Mouse (Mus musculus): Measurements from ENCODE around the gene Sh2d3c. TPM values are rescaled to one million over a fixed set of nuclear protein-coding genes. Genes with fewer than 3 reads are reported as not detected.
A peak's percentile ranks its signal among the peaks of the same experiment; 100 is the strongest.

Gene Sh2d3c
- total and polyA plus RNA-seq, 2 experiments from 2014 or later, result 43.8 to 52.8 TPM

GRCm38 (mm10) chr2:32758503-32758902, 37.6 kb downstream of the Sh2d3c start:
- Histone ChIP-seq H3K4me3 (ENCODE audit: low read length) (no peak overlapping the region), H3K36me3 (ENCODE audit: insufficient read depth, low read length) (peaks cover 41% of the 10 kb centered on the region), H3K4me2 (ENCODE audit: low read depth, low read length) (no peak overlapping the region; the same call in 1 of the 2 replicates), H3K9ac (replicated peaks; ENCODE audit: low read length) (no peak overlapping the region), H3K27ac (no peak overlapping the region), H3K4me1 (ENCODE audit: insufficient read depth, low read length) (no peaks in the 10 kb centered on the region), H3K9me3 (ENCODE audit: low read length) (no peaks in the 10 kb centered on the region), H3K27me3 (ENCODE audit: insufficient read depth, low read length) (no peaks in the 10 kb centered on the region)
- DNase-seq (ENCODE audit: low spot score) (no peak), ATAC-seq (no peak)
- no peak for TF ChIP-seq CTCF (IDR thresholded peaks at IDR 0.05; ENCODE audit: low read depth)
- 72% methylated on average over 8 of the region's 8 CpGs for WGBS

GRCm38 (mm10) chr2:32759001-32759400, 38.1 kb downstream of the Sh2d3c start:
- 77% methylated on average over 2 of the region's 2 CpGs for WGBS
- H3K9ac ChIP-seq (replicated peaks; ENCODE audit: low read length), result no peak overlapping the region
- H3K4me2 ChIP-seq (ENCODE audit: low read depth, low read length), result no peak overlapping the region
- no peaks in the 10 kb centered on the region for H3K4me1 ChIP-seq (ENCODE audit: insufficient read depth, low read length)
- no peak for TF ChIP-seq CTCF (IDR thresholded peaks at IDR 0.05; ENCODE audit: low read depth)
- no peak for ATAC-seq
- H3K27ac ChIP-seq, result no peak overlapping the region
- peaks cover 38% of the 10 kb centered on the region for H3K36me3 ChIP-seq (ENCODE audit: insufficient read depth, low read length)
- no peaks in the 10 kb centered on the region for H3K27me3 ChIP-seq (ENCODE audit: insufficient read depth, low read length)
- DNase-seq (ENCODE audit: low spot score), result no peak
- no peaks in the 10 kb centered on the region for H3K9me3 ChIP-seq (ENCODE audit: low read length)
- H3K4me3 ChIP-seq (ENCODE audit: low read length), result no peak overlapping the region

- H3K36me3 ChIP-seq (ENCODE audit: insufficient read depth, low read length), result peaks cover 26% of the 10 kb centered on the region; the same call in 1 of the 2 replicates
- TF ChIP-seq CTCF (IDR thresholded peaks at IDR 0.05; ENCODE audit: low read depth), result no peak
- ATAC-seq (no peak), DNase-seq (ENCODE audit: low spot score) (no peak)
- no peaks in the 10 kb centered on the region for H3K9me3 ChIP-seq (ENCODE audit: low read length)
- 86% methylated on average over 14 of the region's 14 CpGs for WGBS
- H3K4me2 ChIP-seq (ENCODE audit: low read depth, low read length), result no peak overlapping the region
- no peak overlapping the region for H3K4me3 ChIP-seq (ENCODE audit: low read length)
- no peak overlapping the region for H3K9ac ChIP-seq (replicated peaks; ENCODE audit: low read length)
- H3K27ac ChIP-seq, result no peak overlapping the region
- no peaks in the 10 kb centered on the region for H3K27me3 ChIP-seq (ENCODE audit: insufficient read depth, low read length)
- no peaks in the 10 kb centered on the region for H3K4me1 ChIP-seq (ENCODE audit: insufficient read depth, low read length)
Observed at GRCm38 (mm10) chr2:32761361-32761760, 40.5 kb downstream of the Sh2d3c start.

- H3K9ac ChIP-seq (replicated peaks; ENCODE audit: low read length), result no peak overlapping the region
- no peak overlapping the region for H3K27ac ChIP-seq
- H3K27me3 ChIP-seq (ENCODE audit: insufficient read depth, low read length), result no peaks in the 10 kb centered on the region
- no peak for TF ChIP-seq CTCF (IDR thresholded peaks at IDR 0.05; ENCODE audit: low read depth)
- H3K4me3 ChIP-seq (ENCODE audit: low read length), result no peak overlapping the region
- H3K36me3 ChIP-seq (ENCODE audit: insufficient read depth, low read length), result peaks cover 26% of the 10 kb centered on the region; the same call in 1 of the 2 replicates
- DNase-seq (ENCODE audit: low spot score) (no peak), ATAC-seq (no peak)
- no peak overlapping the region for H3K4me2 ChIP-seq (ENCODE audit: low read depth, low read length)
- no peaks in the 10 kb centered on the region for H3K4me1 ChIP-seq (ENCODE audit: insufficient read depth, low read length)
- H3K9me3 ChIP-seq (ENCODE audit: low read length), result no peaks in the 10 kb centered on the region
- 71% methylated on average over 4 of the region's 4 CpGs for WGBS
Observed at GRCm38 (mm10) chr2:32761859-32762258, 41.0 kb downstream of the Sh2d3c start.

GRCm38 (mm10) chr2:32763353-32763752, 42.5 kb downstream of the Sh2d3c start:
- no peak overlapping the region for H3K4me2 ChIP-seq (ENCODE audit: low read depth, low read length)
- peak; percentile 38 for TF ChIP-seq CTCF (IDR thresholded peaks at IDR 0.05; ENCODE audit: low read depth)
- H3K9me3 ChIP-seq (ENCODE audit: low read length), result no peaks in the 10 kb centered on the region
- no peaks in the 10 kb centered on the region for H3K27me3 ChIP-seq (ENCODE audit: insufficient read depth, low read length)
- no peaks in the 10 kb centered on the region for H3K4me1 ChIP-seq (ENCODE audit: insufficient read depth, low read length)
- DNase-seq (ENCODE audit: low spot score) (no peak), ATAC-seq (no peak)
- no peak overlapping the region for H3K9ac ChIP-seq (replicated peaks; ENCODE audit: low read length)
- H3K36me3 ChIP-seq (ENCODE audit: insufficient read depth, low read length), result peaks cover 26% of the 10 kb centered on the region; the same call in 1 of the 2 replicates
- 75% methylated on average over 3 of the region's 3 CpGs for WGBS
- no peak overlapping the region for H3K27ac ChIP-seq
- H3K4me3 ChIP-seq (ENCODE audit: low read length), result no peak overlapping the region

- TF ChIP-seq CTCF (IDR thresholded peaks at IDR 0.05; ENCODE audit: low read depth), result no peak
- whole genome bisulfite sequencing, result 66% methylated on average over 12 of the region's 12 CpGs
- H3K27me3 ChIP-seq (ENCODE audit: insufficient read depth, low read length), result no peaks in the 10 kb centered on the region
- DNase-seq (ENCODE audit: low spot score), result no peak
- H3K9ac ChIP-seq (replicated peaks; ENCODE audit: low read length), result no peak overlapping the region
- no peak overlapping the region for H3K4me2 ChIP-seq (ENCODE audit: low read depth, low read length)
- no peak overlapping the region for H3K27ac ChIP-seq
- H3K36me3 ChIP-seq (ENCODE audit: insufficient read depth, low read length), result peaks cover 9% of the 10 kb centered on the region; the same call in 1 of the 2 replicates
- H3K4me3 ChIP-seq (ENCODE audit: low read length), result no peak overlapping the region
- no peaks in the 10 kb centered on the region; the same call in 1 of the 2 replicates for H3K4me1 ChIP-seq (ENCODE audit: insufficient read depth, low read length)
- no peak for ATAC-seq
- no peaks in the 10 kb centered on the region for H3K9me3 ChIP-seq (ENCODE audit: low read length)
Observed at GRCm38 (mm10) chr2:32767241-32767640, 46.4 kb downstream of the Sh2d3c start.

- Histone ChIP-seq H3K4me3 (ENCODE audit: low read length) (no peak overlapping the region), H3K9me3 (ENCODE audit: low read length) (no peaks in the 10 kb centered on the region), H3K36me3 (ENCODE audit: insufficient read depth, low read length) (no peaks in the 10 kb centered on the region), H3K9ac (replicated peaks; ENCODE audit: low read length) (no peak overlapping the region), H3K27me3 (ENCODE audit: insufficient read depth, low read length) (no peaks in the 10 kb centered on the region), H3K27ac (peak overlapping the region; percentile 20; the same call in 1 of the 2 replicates), H3K4me2 (ENCODE audit: low read depth, low read length) (no peak overlapping the region), H3K4me1 (ENCODE audit: insufficient read depth, low read length) (no peaks in the 10 kb centered on the region; the same call in 1 of the 2 replicates)
- DNase-seq (ENCODE audit: low spot score) (no peak), ATAC-seq (no peak)
- TF ChIP-seq CTCF (IDR thresholded peaks at IDR 0.05; ENCODE audit: low read depth), result no peak
- 55% methylated on average over 19 of the region's 19 CpGs for WGBS
Observed at GRCm38 (mm10) chr2:32768661-32769285, 47.9 kb downstream of the Sh2d3c start.
